Mouse (Mus musculus): Measurements from ENCODE around the gene Otulinl.

GRCm38 (mm10) chr15:27618778-27619533, 62.4 kb downstream of the Otulinl start:
- no peak for TF ChIP-seq POLR2A (IDR thresholded peaks at IDR 0.05; ENCODE audit: insufficient read length, low read depth)
- TF ChIP-seq MAX (IDR thresholded peaks at IDR 0.05; ENCODE audit: low read depth) = no peak
- TF ChIP-seq MYOD1 (IDR thresholded peaks at IDR 0.05; ENCODE audit: control insufficient read depth in 1 of 3, insufficient read length in 2 of 3, low read depth in 2 of 3) = no peak
- TF ChIP-seq SRF (IDR thresholded peaks at IDR 0.05; ENCODE audit: control insufficient read depth, insufficient read length, low read depth) = no peak
- TF ChIP-seq MYOG (IDR thresholded peaks at IDR 0.05; ENCODE audit: control insufficient read depth in 1 of 3, insufficient read depth in 1 of 3, insufficient read length in 2 of 3, low read depth in 2 of 3) = no peak
- TF ChIP-seq POLR2AphosphoS2 (IDR thresholded peaks at IDR 0.05; ENCODE audit: insufficient read length, low read depth) = no peak
- no peak for TF ChIP-seq TCF3 (IDR thresholded peaks at IDR 0.05; ENCODE audit: insufficient read length, low read depth)
- TF ChIP-seq USF1 (IDR thresholded peaks at IDR 0.05; ENCODE audit: low read depth) = no peak
